In the genomic region with DNA sequence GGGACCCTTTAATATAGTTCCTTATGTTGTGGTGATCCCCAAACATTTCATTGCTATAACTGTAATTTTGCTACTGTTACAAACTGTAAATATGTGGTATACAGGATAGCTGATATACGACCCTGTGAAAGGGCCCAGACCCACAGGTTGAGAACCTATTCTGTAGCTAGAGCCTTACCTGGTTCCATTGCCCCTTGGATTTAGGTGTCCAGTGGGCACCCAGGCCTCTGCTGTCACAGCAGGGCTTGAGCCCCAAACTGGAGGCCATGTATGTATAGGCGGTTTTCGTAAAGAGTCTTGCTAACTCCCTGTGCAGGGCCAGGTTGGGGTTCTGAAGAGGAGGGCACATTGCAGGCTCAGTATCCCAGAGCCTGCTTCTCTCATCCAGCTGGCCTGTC, we compare ENCODE assay signal across 9 mouse cellular contexts. TPM values are rescaled to one million over a fixed set of nuclear protein-coding genes. Genes with fewer than 3 reads are reported as not detected.
A peak's percentile ranks its signal among the peaks of the same experiment; 100 is the strongest.
DNase-seq lines count a peak whose midpoint lies in the region; ATAC-seq and TF ChIP-seq lines count a peak whose summit lies in the region.
"Had no signal": no experiment of that assay in that cellular context is flagged by ENCODE, and none has a peak within 500 bp of the region (broad histone marks: within the 10 kb centered on the region; RNA-seq: fewer than 3 reads in every experiment).

No protein-coding gene starts in this region.

- 84% methylated on average over 3 of the region's 3 CpGs for WGBS in lung, postnatal 0 days
- 92% methylated on average over 3 of the region's 3 CpGs for WGBS in forebrain, embryonic 13.5 days
- 90% methylated on average over 3 of the region's 3 CpGs for WGBS in limb, embryonic 11.5 days
- WGBS in neural tube, embryonic 15.5 days: 85% methylated on average over 3 of the region's 3 CpGs

- peak overlapping the region; percentile 60 for H3K4me2 ChIP-seq in lung, postnatal 0 days (replicated peaks; ENCODE audit: low read depth, low read length)
- peak overlapping the region; percentile 96 for H3K4me2 ChIP-seq in forebrain, embryonic 13.5 days
- peak overlapping the region; percentile 94 for H3K4me2 ChIP-seq in limb, embryonic 11.5 days (ENCODE audit: low read depth, severe bottlenecking)
- H3K4me2 ChIP-seq in neural tube, embryonic 15.5 days: peak overlapping the region; percentile 82

- peaks cover 18% of the 10 kb centered on the region for H3K4me1 ChIP-seq in lung, postnatal 0 days (ENCODE audit: insufficient read depth, low read depth, low read length)
- peaks cover 49% of the 10 kb centered on the region for H3K4me1 ChIP-seq in forebrain, embryonic 13.5 days
- H3K4me1 ChIP-seq in limb, embryonic 11.5 days (ENCODE audit: control insufficient read depth, insufficient read depth, low read length): peaks cover 23% of the 10 kb centered on the region
- peaks cover 55% of the 10 kb centered on the region for H3K4me1 ChIP-seq in neural tube, embryonic 15.5 days

- peaks cover 13% of the 10 kb centered on the region for H3K36me3 ChIP-seq in lung, postnatal 0 days (ENCODE audit: insufficient read depth, low read length)
- H3K36me3 ChIP-seq in forebrain, embryonic 13.5 days (ENCODE audit: poor library complexity, severe bottlenecking): peaks cover 46% of the 10 kb centered on the region
- peaks cover 34% of the 10 kb centered on the region for H3K36me3 ChIP-seq in limb, embryonic 11.5 days (ENCODE audit: control insufficient read depth, insufficient read depth, low read length)
- peaks cover 43% of the 10 kb centered on the region for H3K36me3 ChIP-seq in neural tube, embryonic 15.5 days

- no peak overlapping the region for H3K9ac ChIP-seq in lung, postnatal 0 days (replicated peaks; ENCODE audit: low read depth)
- no peak overlapping the region for H3K9ac ChIP-seq in forebrain, embryonic 13.5 days
- no peak overlapping the region; the same call in 1 of the 2 replicates for H3K9ac ChIP-seq in limb, embryonic 11.5 days (ENCODE audit: low read length)
- H3K9ac ChIP-seq in neural tube, embryonic 15.5 days (replicated peaks): peak overlapping the region; percentile 40

- no peaks in the 10 kb centered on the region for H3K9me3 ChIP-seq in lung, postnatal 0 days (ENCODE audit: low read length)
- no peaks in the 10 kb centered on the region for H3K9me3 ChIP-seq in forebrain, embryonic 13.5 days (replicated peaks)
- no peaks in the 10 kb centered on the region for H3K9me3 ChIP-seq in limb, embryonic 11.5 days (ENCODE audit: control insufficient read depth, low read length)
- no peaks in the 10 kb centered on the region for H3K9me3 ChIP-seq in neural tube, embryonic 15.5 days (replicated peaks)

- 0 out of 2 replicates have a peak overlapping the region, but pooled peaks have one; percentile 14 for H3K4me3 ChIP-seq in lung, postnatal 0 days (ENCODE audit: low read depth, low read length)
- peak overlapping the region; percentile 93; the same call in 1 of the 2 replicates for H3K4me3 ChIP-seq in forebrain, embryonic 13.5 days
- peak overlapping the region; percentile 98 for H3K4me3 ChIP-seq in limb, embryonic 11.5 days (ENCODE audit: low read depth, low read length)
- H3K4me3 ChIP-seq in neural tube, embryonic 15.5 days (replicated peaks): peak overlapping the region; percentile 79

- H3K27ac ChIP-seq in lung, postnatal 0 days (ENCODE audit: low read length): 0 out of 2 replicates have a peak overlapping the region, but pooled peaks have one; percentile 15
- no peak overlapping the region for H3K27ac ChIP-seq in forebrain, embryonic 13.5 days
- H3K27ac ChIP-seq in limb, embryonic 11.5 days (replicated peaks; ENCODE audit: low read depth, low read length): no peak overlapping the region
- no peak overlapping the region for H3K27ac ChIP-seq in neural tube, embryonic 15.5 days (replicated peaks)

- H3K27me3 ChIP-seq in lung, postnatal 0 days (replicated peaks; ENCODE audit: insufficient read depth, low read length): no peaks in the 10 kb centered on the region
- H3K27me3 ChIP-seq in forebrain, embryonic 13.5 days: no peaks in the 10 kb centered on the region
- H3K27me3 ChIP-seq in limb, embryonic 11.5 days (ENCODE audit: control insufficient read depth, insufficient read depth, low read length): no peaks in the 10 kb centered on the region
- no peaks in the 10 kb centered on the region for H3K27me3 ChIP-seq in neural tube, embryonic 15.5 days (replicated peaks)

- TF ChIP-seq EP300 in lung, postnatal 0 days (IDR thresholded peaks at IDR 0.05): no peak

- TF ChIP-seq CTCF in lung, postnatal 0 days (IDR thresholded peaks at IDR 0.05): no peak

- intact Hi-C loops in gastrocnemius, postnatal 14 days (cut with DNase I; ENCODE audit: low total_unique reads): no loop called here

- no peak for DNase-seq in lung, postnatal 0 days (ENCODE audit: low spot score)
- DNase-seq in lung, adult 18-20 months: no peak
- DNase-seq in limb, embryonic 11.5 days (ENCODE audit: low spot score): no peak
- DNase-seq in embryo, embryonic 9.5 days (ENCODE audit: extremely low spot score): no peak
- no peak for DNase-seq in gastrocnemius, postnatal 14 days
- DNase-seq in thymus, adult 18-20 months: no peak

- ATAC-seq in lung, postnatal 0 days: no peak
- ATAC-seq in forebrain, embryonic 13.5 days: no peak
- ATAC-seq in limb, embryonic 11.5 days (ENCODE audit: insufficient number of reproducible peaks, low FRiP score, low TSS enrichment, low read depth): no peak
- no peak for ATAC-seq in neural tube, embryonic 15.5 days (ENCODE audit: low FRiP score)

RNA-seq across cellular contexts. Expression of gene Rpl18, which starts 1.2 kb away (rescaled TPM):
- polyA plus RNA-seq in lung, postnatal 0 days (2015; fragmentation: Nextera tagmentation; extraction: Ambion mirVana): 720 and 782 TPM in 2 replicates
- 808 and 823 TPM in 2 replicates for polyA plus RNA-seq in forebrain, embryonic 13.5 days (2015; fragmentation: Nextera tagmentation; extraction: Ambion mirVana)
- 1,181 and 1,244 TPM in 2 replicates for polyA plus RNA-seq in limb, embryonic 11.5 days (2014; fragmentation: Nextera tagmentation; extraction: Ambion mirVana)
- polyA plus RNA-seq in neural tube, embryonic 15.5 days (2015; fragmentation: Nextera tagmentation; extraction: Ambion mirVana): 573 and 682 TPM in 2 replicates
- 100 to 1,000 TPM; 607 to 662 TPM for total RNA-seq in gastrocnemius, postnatal 14 days (2021)

RNA-seq across cellular contexts. Expression of gene Sphk2, which starts 1.3 kb away (rescaled TPM):
- 17.9 and 18.2 TPM in 2 replicates for polyA plus RNA-seq in lung, postnatal 0 days (2015; fragmentation: Nextera tagmentation; extraction: Ambion mirVana)
- polyA plus RNA-seq in forebrain, embryonic 13.5 days (2015; fragmentation: Nextera tagmentation; extraction: Ambion mirVana): 25.3 and 29.7 TPM in 2 replicates
- polyA plus RNA-seq in limb, embryonic 11.5 days (2014; fragmentation: Nextera tagmentation; extraction: Ambion mirVana): 28.4 and 28.5 TPM in 2 replicates
- 23.0 and 25.7 TPM in 2 replicates for polyA plus RNA-seq in neural tube, embryonic 15.5 days (2015; fragmentation: Nextera tagmentation; extraction: Ambion mirVana)
- 10 to 100 TPM; 12.0 to 13.2 TPM for total RNA-seq in gastrocnemius, postnatal 14 days (2021)

RNA-seq across cellular contexts. Expression of gene Fam83e, which starts 4.6 kb away (rescaled TPM):
- polyA plus RNA-seq in lung, postnatal 0 days (2015; fragmentation: Nextera tagmentation; extraction: Ambion mirVana): 1.7 and 2.3 TPM in 2 replicates
- 1.3 TPM in 2 replicates for polyA plus RNA-seq in forebrain, embryonic 13.5 days (2015; fragmentation: Nextera tagmentation; extraction: Ambion mirVana)
- polyA plus RNA-seq in limb, embryonic 11.5 days (2014; fragmentation: Nextera tagmentation; extraction: Ambion mirVana): 0.65 and 0.82 TPM in 2 replicates
- 0.50 and 1.5 TPM in 2 replicates for polyA plus RNA-seq in neural tube, embryonic 15.5 days (2015; fragmentation: Nextera tagmentation; extraction: Ambion mirVana)
- under 1 TPM; 0.16 TPM for total RNA-seq in gastrocnemius, postnatal 14 days (2021)

RNA-seq across cellular contexts. Expression of gene Spaca4, which starts 9.2 kb away (rescaled TPM):
- polyA plus RNA-seq in lung, postnatal 0 days (2015; fragmentation: Nextera tagmentation; extraction: Ambion mirVana): not detected in 2 replicates
- polyA plus RNA-seq in forebrain, embryonic 13.5 days (2015; fragmentation: Nextera tagmentation; extraction: Ambion mirVana): not detected in 2 replicates
- not detected in 2 replicates for polyA plus RNA-seq in limb, embryonic 11.5 days (2014; fragmentation: Nextera tagmentation; extraction: Ambion mirVana)
- polyA plus RNA-seq in neural tube, embryonic 15.5 days (2015; fragmentation: Nextera tagmentation; extraction: Ambion mirVana): not detected in 2 replicates
- not detected for total RNA-seq in gastrocnemius, postnatal 14 days (2021)
- polyA plus RNA-seq: large intestine, adult 2 months had no signal

RNA-seq across cellular contexts. Expression of gene Dbp, which starts 11.6 kb away (rescaled TPM):
- polyA plus RNA-seq in lung, postnatal 0 days (2015; fragmentation: Nextera tagmentation; extraction: Ambion mirVana): 6.8 and 9.4 TPM in 2 replicates
- polyA plus RNA-seq in forebrain, embryonic 13.5 days (2015; fragmentation: Nextera tagmentation; extraction: Ambion mirVana): 2.5 and 3.0 TPM in 2 replicates
- 4.2 and 4.9 TPM in 2 replicates for polyA plus RNA-seq in limb, embryonic 11.5 days (2014; fragmentation: Nextera tagmentation; extraction: Ambion mirVana)
- polyA plus RNA-seq in neural tube, embryonic 15.5 days (2015; fragmentation: Nextera tagmentation; extraction: Ambion mirVana): 3.3 and 3.9 TPM in 2 replicates
- 10 to 100 TPM; 20.6 to 32.8 TPM for total RNA-seq in gastrocnemius, postnatal 14 days (2021)

Comparison
In these comparisons a context has a peak if more than half of its experiments do, and no peak if none do; other contexts are left out.
1. H3K4me3 ChIP-seq: peak in every context shown above with its lines; median percentile 98 in limb, embryonic 11.5 days; 93 in forebrain, embryonic 13.5 days; 79 in neural tube, embryonic 15.5 days; 14 in lung, postnatal 0 days.